Mouse (Mus musculus): ENCODE results near the gene Gm8247. TPM values are rescaled to one million over a fixed set of nuclear protein-coding genes. Genes with fewer than 3 reads are reported as not detected.
"Not testable (repeated sequence)": the region's sequence is repeated elsewhere in the genome, so short reads cannot be mapped to it uniquely, and the experiment has no call there.

Gene Gm8247
- polyA plus RNA-seq (2015; fragmentation: Nextera tagmentation; extraction: Ambion mirVana) = not detected in 2 replicates

DNA sequence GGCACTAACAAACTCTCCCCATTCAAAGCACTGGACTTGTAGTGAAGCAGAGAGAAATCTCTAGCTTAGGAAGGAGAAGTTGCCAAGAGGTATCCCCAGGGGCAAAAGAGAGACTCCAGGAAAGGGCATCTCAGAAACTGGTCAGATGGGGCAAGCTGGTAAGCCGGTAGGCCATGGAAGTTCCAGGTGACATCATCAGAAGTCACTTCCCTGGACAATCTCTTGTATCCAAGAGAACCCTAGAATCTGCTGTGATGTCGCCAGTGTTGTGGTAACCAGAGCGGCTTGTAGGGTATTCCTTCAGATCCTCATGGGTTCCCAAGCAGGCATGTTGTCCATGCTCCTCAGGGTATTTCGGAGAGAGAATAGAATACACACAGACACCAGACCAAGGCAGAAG is at the start of gene Gm8247:
Gm8247 (plus strand) TSS at position 301 of the 400 bp plus-strand sequence.
- not testable (repeated sequence) for H3K9me3 ChIP-seq; H3K4me2 ChIP-seq (replicated peaks); ATAC-seq (ENCODE audit: low FRiP score, low read depth); H3K4me3 ChIP-seq; H3K9ac ChIP-seq; H3K4me1 ChIP-seq; H3K36me3 ChIP-seq; H3K27me3 ChIP-seq; H3K27ac ChIP-seq
- 95% methylated on average over 4 of the region's 4 CpGs for WGBS

DNA sequence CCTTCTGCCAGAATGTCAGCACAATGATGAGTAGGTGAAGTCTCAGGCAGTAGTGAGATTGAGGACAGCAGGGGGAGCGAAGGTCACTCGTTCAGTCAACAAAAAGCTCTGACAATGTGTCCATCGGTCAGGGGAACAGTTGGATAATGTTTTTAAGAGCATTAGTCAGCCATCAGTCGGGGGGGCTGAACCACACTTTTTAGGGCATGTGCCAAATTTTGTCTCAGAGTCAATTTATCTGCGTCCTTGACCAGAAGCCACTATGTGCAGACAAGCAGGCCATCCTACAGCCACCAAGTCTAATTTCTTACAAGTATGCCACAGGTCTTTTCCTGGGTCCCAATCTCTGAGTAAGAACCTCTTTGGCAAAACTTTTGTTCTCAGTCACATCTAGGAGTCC is 35.0 kb upstream of the Gm8247 start:
- H3K9me3 ChIP-seq; H3K4me2 ChIP-seq (replicated peaks); H3K4me1 ChIP-seq; H3K27me3 ChIP-seq; ATAC-seq (ENCODE audit: low FRiP score, low read depth); H3K9ac ChIP-seq; H3K4me3 ChIP-seq; H3K36me3 ChIP-seq; H3K27ac ChIP-seq: not testable (repeated sequence)
- 79% methylated on average over 5 of the region's 5 CpGs for WGBS

DNA sequence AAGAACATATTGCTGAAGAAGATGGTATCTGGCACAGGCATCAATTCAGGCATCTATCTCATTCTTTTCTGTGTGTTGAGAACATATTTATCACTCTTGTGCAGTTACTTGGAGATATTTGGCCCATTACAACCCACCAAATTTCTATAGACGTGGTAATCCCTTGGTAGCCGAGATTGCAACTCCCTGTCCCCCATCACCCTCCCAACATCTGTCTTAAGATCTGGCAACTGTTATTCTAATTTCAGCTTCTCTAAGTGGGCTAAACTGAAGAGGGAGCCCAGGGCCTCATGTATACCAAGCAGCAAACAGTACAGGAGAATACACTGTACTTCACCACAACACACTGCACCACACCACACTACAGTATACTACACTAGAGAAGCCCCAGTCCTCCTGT is 8.8 kb downstream of the Gm8247 start:
- H3K27me3 ChIP-seq; ATAC-seq (ENCODE audit: low FRiP score, low read depth); H3K9me3 ChIP-seq; H3K9ac ChIP-seq; H3K36me3 ChIP-seq; H3K4me3 ChIP-seq; H3K4me2 ChIP-seq (replicated peaks); H3K4me1 ChIP-seq; H3K27ac ChIP-seq: not testable (repeated sequence)
- WGBS = 68% methylated on average over 2 of the region's 2 CpGs

DNA sequence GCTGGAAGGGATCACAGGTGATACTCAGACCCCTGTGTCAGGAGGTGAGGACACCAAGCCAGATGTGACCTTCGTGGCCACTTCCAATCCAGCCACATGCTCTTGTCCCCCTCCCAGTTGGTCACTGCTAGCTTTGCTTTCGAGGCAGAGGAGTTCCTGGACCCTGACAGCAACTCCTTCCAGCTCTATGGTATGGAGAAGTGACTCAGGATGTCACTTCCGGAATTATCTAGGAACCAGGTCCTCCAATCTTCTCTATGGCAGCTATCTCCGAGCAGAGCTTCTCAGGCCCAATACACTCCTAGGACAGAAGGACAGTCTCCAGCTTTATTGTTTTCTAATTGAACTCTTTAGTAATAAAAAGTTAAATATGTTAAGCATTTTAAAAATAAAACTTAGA is 44.8 kb downstream of the Gm8247 start, which contains the start of gene Gm5624:
Gm5624 (minus strand) TSS at position 202 of the 400 bp plus-strand sequence.
- not testable (repeated sequence) for H3K36me3 ChIP-seq; H3K9ac ChIP-seq; H3K4me2 ChIP-seq (replicated peaks); H3K4me3 ChIP-seq; H3K27me3 ChIP-seq; H3K9me3 ChIP-seq; ATAC-seq (ENCODE audit: low FRiP score, low read depth); H3K27ac ChIP-seq; H3K4me1 ChIP-seq
- WGBS = 74% methylated on average over 4 of the region's 4 CpGs

Other genes with a start within 250 kb of the Gm8247 start
- not detected in 2 replicates for gene Gm5930, start 244.6 kb upstream of the Gm8247 start, polyA plus RNA-seq (2015; fragmentation: Nextera tagmentation; extraction: Ambion mirVana)
- not detected in 2 replicates for gene Gm8229, start 217.8 kb upstream of the Gm8247 start, polyA plus RNA-seq (2015; fragmentation: Nextera tagmentation; extraction: Ambion mirVana)
- not detected in 2 replicates for gene Gm3371, start 172.5 kb upstream of the Gm8247 start, polyA plus RNA-seq (2015; fragmentation: Nextera tagmentation; extraction: Ambion mirVana)
- gene Gm8232, start 149.5 kb upstream of the Gm8247 start, polyA plus RNA-seq (2015; fragmentation: Nextera tagmentation; extraction: Ambion mirVana) = not detected in 2 replicates
- not detected in 2 replicates for gene BC061237, start 90.7 kb upstream of the Gm8247 start, polyA plus RNA-seq (2015; fragmentation: Nextera tagmentation; extraction: Ambion mirVana)
- not detected in 2 replicates for gene Gm17093, start 64.9 kb upstream of the Gm8247 start, polyA plus RNA-seq (2015; fragmentation: Nextera tagmentation; extraction: Ambion mirVana)
- not detected in 2 replicates for gene Gm5624, start 44.8 kb downstream of the Gm8247 start, polyA plus RNA-seq (2015; fragmentation: Nextera tagmentation; extraction: Ambion mirVana)
- not detected in 2 replicates for gene Gm8257, start 123.3 kb downstream of the Gm8247 start, polyA plus RNA-seq (2015; fragmentation: Nextera tagmentation; extraction: Ambion mirVana)
- gene Gm8267, start 167.2 kb downstream of the Gm8247 start, polyA plus RNA-seq (2015; fragmentation: Nextera tagmentation; extraction: Ambion mirVana) = not detected in 2 replicates

All from limb, embryonic 13.5 days (tissue).